Mouse (Mus musculus): ENCODE results near the gene Calml4.
"Not testable (repeated sequence)": the region's sequence is repeated elsewhere in the genome, so short reads cannot be mapped to it uniquely, and the experiment has no call there.

GRCm38 (mm10) chr9:62869236-62869635 is 11.4 kb downstream of the Calml4 start:
- not testable (repeated sequence) for TF ChIP-seq SIN3A, EP300 (IDR thresholded peaks at IDR 0.05; ENCODE audit: low read length)
